Mouse (Mus musculus): Measurements from ENCODE around the gene Mrps18b.

Mrps18b gene

DNA sequence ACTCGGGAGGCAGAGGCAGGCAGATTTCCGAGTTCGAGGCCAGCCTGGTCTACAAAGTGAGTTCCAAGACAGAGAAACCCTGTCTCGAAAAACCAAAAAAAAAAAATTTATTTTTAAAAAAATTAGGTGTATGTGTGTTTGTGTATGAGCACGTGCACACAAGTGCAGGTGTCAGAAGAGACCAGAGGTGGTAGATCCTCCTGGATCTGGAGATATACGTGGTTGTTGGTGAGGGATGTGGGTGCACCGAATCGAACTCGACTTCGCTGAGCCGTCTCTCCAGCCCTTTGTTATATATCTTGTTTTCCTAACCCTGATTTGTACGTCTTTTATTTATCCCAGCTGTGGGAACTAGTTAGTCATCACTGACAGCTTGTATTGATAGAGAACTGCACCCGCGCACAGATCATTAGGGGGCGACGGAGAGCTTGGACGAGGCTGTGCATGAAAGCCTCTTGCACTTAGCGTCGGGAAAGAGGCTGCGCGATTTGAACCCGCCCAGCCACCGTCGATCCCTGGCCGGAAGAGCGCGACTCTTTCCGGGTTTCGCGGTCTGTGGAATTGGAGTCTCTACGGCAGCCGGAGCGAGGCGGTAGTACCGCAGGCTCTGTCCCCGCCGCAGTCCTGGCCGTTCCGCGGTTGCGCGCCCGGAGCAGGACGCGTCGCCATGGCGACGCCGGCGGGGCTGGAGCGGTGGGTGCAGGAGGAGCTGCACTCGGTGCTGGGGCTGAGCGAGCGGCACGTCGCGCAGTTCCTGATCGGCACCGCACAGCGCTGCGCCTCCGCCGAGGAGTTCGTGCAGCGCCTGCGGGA is 36.7 kb downstream of the Mrps18b start, which contains the start of gene Dhx16:
Gene Dhx16 (plus strand): TSS at position 575 of the 813 bp plus-strand sequence.
- peak; percentile 74 to 87 for DNase-seq (ENCODE audit: low read depth in 1 of 2, low spot score in 2 of 2)

- no peak for DNase-seq (ENCODE audit: low read depth in 1 of 2, low spot score in 2 of 2)
These were observed 41.5 kb downstream of the Mrps18b start for GRCm38 (mm10) chr17:35874721-35875120.

- DNase-seq (ENCODE audit: low read depth in 1 of 2, low spot score in 2 of 2), result peak; percentile 61 to 76
These were observed 42.2 kb downstream of the Mrps18b start for GRCm38 (mm10) chr17:35873774-35874519.

DNA sequence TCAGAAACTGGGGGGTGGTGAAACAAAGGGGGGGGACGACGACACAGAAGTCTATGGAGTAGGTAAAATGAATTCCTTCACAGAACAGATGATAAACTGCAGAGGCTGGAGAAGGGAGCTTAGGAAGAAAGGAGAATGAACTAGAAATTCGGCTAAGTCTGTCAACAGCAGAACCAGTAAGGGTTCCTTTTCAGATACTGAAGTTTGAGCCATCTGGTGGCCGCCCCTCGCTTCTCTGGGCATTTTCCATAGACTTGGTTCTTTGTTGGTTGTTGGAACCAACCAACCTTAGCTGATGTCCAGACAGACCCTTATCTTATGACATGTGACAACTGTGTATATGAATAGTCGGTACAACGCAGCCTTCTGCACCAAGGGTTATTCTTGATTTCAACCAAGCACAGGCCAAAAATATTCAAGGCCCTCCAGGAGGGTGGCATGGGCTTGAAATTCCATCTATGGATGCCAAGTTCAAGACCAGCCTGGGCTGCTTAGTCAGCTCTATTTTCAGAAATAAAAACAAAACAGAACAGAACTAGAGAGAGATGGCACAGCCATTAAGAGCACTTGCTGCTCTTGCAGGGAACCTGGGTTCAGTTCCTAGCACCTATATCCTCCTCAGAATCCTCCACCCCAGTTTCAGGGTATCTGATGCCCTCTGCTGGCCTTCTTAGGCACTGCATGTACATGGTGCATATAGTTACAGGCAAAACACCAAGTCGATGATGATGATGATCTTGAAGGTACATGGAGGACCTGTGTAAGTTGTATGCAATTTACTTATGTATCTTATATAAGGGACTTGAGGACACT is 45.1 kb downstream of the Mrps18b start:
- peak in 1 of 2 experiments; percentile 51 for DNase-seq (ENCODE audit: low read depth in 1 of 2, low spot score in 2 of 2)

DNA sequence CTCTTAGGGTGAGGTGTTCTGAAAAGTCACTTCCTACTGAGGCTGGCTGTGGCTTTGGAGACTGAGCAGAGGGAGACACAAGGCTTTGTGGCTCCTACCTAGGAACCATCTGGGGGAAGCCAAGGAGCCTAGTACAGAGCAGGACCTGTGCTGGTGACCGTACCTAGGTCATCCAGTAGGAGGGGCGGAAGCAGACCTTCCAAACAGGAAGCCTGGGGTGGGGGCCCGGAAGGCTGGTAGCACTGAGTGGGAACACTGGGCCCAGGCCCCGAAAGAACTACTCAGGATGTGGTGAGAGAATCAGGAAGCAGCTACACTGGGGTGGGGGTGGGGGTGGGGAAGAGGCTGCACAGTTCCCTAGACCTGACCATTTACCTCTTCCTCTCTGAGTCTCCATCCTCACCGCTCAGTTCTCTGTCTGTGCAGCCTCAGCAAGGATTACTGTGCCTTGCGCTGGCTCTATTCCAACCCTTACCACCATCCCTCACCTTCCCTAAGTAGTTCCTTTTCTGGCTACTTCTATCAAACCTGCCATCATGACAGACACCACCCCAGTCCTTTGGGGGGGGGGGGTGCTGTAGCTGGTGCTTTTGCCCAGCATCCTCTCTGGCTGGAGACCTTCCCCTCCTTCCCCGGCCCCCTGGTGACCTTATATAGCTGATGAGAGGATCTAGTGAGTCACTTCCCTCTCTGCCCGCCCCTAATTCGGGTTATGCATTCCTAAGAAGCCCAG is 45.9 kb downstream of the Mrps18b start:
- DNase-seq (ENCODE audit: low read depth in 1 of 2, low spot score in 2 of 2), result peak; percentile 68 to 73

- no peak for DNase-seq (ENCODE audit: low read depth in 1 of 2, low spot score in 2 of 2)
These were observed 46.7 kb downstream of the Mrps18b start for GRCm38 (mm10) chr17:35869346-35870067.

DNA sequence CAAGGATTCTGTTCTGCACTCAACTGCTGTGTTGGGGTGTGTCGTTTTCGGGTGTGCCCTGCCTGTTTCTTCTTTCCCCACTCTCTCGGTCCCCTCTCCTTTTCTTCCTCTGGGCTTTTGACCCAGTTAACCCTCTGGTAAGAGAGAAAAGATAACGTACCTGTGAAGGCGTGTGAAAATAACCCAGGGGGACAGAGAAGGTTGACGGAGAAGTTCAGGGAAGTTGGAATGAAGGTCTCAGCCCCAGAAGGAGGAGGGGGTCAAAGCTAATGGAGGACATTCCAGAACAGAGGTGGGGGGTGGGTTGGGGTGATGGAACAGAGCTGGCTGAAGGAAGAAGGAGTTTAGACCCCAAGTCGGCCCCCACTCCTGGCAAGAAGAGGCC is 47.2 kb downstream of the Mrps18b start:
- no peak for DNase-seq (ENCODE audit: low read depth in 1 of 2, low spot score in 2 of 2)

DNA sequence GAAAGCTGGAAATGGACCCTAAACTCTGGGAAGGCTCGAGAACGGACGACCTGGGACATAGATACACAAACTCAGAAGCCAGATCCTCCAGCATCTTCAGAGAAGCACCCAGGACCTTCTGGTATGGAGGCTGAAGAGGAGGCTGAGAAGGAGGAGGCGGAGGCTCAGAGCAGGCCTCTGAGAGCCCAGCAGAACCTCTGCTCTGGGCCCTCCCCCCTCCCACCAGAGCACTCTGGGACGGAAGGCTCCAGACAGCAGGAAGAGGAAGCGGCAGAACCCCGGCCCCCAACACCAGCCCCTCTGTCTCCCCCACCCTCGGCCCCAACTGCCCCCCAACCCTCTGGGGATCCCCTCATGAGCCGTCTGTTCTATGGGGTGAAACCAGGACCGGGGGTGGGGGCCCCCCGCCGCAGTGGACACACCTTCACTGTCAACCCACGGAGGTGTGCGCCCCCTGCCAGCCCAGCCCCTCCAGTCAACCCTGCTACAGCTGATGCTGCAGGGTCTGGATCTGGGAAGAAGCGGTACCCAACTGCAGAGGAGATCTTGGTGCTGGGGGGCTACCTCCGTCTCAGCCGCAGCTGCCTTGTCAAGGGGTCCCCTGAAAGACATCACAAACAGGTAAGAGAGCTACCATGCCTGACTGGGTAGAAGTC is 47.9 kb downstream of the Mrps18b start:
- DNase-seq (ENCODE audit: low read depth in 1 of 2, low spot score in 2 of 2), result no peak

DNA sequence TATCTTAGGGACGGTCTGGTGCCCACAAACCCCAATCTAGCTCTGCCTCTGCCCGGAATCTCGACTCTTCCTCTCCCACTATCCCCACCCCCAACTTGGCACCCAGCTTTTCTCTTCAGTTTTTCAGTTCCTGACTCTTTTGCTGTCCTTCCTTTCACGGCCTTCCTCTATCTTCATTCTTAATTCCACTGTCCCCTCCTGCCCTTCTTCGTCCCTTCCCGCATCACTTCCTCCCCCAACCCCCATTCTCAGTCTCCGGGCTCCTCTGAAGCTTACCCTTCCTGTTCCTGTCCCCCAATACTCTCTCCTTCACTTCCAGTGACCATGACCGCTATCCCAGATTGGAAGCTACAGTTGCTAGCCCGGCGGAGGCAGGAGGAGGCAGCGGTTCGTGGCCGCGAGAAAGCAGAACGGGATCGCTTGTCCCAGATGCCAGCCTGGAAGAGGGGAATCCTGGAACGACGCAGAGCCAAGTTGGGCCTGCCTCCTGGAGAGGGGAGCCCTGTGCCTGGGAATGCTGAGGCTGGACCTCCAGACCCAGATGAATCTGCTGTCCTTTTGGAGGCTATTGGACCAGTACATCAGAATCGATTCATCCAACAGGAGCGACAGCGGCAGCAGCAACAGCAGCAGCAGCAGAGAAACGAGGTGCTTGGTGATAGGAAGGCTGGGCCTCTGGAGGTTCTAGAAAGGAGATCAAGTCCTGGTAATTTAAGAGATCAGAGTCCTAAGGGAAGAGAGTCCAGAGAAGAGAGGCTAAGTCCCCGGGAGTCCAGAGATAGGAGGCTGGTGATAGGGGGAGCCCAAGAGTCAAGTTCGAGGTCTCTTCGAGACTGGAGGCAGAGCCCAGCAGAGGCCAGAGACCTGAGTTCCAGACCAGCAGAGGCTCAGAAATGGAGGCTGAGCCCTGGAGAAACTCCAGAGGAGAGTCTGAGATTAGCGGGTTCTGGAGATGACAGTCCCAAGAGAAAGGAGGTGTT is 49.0 kb downstream of the Mrps18b start:
- peak in 1 of 2 experiments; percentile 29 for DNase-seq (ENCODE audit: low read depth in 1 of 2, low spot score in 2 of 2)

DNA sequence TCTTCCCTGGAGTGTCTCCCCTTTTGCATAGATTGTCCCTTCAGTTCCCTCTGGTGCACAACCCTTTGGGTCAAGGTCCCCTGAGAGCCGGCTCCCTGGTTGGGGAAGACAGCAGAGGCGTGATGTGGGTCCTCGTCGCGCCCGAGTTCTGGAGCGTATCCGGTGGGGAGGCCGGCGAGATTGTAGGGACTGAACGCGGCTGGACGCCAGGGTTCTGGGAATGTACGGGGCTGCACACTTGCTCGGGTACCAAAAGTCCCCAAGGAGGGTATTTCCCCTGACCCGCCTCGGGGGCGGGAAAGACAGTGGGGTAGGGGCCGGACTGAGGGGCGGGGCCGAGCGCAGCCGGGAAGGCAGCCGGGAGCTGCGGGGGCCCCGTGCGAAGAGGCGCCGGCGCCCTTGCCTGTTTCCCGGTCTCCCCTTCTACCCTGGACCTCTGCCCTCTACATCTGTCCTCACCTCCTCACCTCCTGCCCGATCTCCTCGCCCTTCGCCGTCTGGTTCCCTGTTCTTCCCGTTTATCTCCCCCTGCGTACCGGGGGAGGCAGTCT is 49.8 kb downstream of the Mrps18b start:
- no peak for DNase-seq (ENCODE audit: low read depth in 1 of 2, low spot score in 2 of 2)

DNA sequence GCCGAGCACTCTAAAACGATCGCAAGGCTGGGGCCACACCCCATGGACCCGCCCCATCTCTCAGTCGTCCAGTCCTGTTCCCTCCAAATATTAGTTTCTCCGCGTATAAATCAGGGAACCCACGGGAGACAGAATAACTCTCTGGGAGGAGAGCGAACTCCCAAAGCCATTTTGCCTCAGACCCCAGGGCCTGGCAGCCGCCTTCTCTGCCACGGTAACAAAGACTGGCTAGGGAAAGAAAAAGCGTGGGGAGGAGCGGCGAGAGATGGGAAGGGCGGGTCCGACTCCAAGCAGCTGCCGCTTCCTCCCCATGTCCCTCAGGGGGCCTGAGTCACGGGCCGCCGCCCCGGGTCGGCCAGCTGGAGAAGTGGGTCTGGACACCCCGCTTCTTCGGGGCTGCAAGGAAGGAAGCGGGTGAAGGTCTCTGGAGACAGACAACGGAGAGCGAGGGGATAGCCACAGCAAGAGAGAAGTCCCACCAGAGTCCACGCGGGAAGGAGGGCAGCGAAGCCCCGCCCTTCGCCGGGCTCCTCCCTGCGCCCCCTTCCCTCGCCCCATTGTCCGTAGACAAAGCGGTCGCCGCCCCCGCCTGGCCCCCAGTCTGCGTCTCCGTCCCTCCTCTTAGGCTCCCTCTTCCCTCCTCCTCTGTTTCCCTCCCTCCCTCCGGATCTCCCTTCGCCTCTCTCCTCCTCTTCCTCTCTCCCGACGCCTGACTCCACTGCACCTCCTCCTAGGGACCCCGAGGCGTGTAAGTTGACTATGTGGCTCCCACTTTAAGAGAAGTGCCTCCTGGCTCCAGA is 50.5 kb downstream of the Mrps18b start, which contains the start of gene Ppp1r18:
Gene Ppp1r18 (plus strand): TSS at position 113 of the 800 bp plus-strand sequence.
- no peak for DNase-seq (ENCODE audit: low read depth in 1 of 2, low spot score in 2 of 2)

DNA sequence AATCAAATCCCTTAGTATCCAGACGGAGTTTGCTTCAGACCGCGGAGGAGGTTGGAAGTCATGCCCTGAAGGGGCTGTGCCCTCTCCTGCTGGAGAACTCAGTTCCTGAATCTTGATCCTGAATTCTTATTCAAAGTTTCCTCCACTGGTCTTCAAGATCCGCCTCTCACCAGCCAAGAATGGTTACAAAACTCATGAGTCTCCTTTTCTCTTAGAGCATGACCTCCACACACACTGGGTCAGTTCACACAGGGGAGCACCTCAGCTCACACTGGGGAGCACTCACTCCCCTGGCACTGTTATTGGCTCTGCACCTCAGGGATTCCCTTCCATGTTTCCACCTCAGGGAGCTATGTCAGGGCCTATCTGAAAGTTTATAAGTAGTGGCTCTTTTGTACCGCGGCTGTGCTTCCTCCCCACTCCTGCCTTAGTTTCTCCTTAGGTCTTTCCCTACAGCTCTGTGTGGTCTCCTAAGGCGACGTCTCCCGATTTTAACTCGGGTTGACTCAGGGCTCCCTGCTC is 51.3 kb downstream of the Mrps18b start:
- DNase-seq (ENCODE audit: low read depth in 1 of 2, low spot score in 2 of 2), result no peak

DNA sequence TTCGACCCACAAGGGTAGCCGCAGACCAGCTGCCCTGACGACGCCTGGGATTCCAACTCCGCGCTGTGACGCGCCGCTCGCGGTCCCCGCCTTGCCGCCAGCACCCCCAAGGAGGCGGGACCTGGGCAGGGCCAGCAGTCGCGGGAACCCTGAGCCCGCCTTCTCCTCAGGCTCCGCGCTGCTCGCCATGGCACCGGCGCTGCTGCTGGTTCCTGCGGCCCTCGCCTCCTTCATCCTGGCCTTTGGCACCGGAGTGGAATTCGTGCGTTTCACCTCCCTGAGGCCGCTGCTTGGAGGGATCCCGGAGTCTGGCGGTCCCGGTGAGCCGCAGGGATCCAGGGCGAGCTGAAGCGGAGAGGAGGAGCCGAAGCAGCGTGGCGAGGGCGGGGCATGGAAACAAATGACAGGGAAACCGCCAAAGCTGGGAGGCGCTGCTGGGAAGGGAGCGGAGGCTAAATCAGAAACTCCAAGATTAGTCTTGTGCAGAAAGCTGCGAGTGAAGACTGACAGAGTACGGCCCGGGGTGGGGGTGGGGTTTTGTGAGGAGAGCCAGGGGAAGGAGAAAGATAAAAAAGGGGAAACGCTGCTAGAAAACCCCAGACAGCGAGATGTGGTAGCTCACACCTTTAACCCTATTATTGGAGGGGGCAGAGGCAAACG is 54.9 kb downstream of the Mrps18b start, which contains the start of gene Nrm:
Gene Nrm (plus strand): TSS at position 121 of the 660 bp plus-strand sequence.
- DNase-seq (ENCODE audit: low read depth in 1 of 2, low spot score in 2 of 2), result peak; percentile 65 to 83

GRCm38 (mm10) chr17:35860831-35861197 is 55.4 kb downstream of the Mrps18b start:
- no peak for DNase-seq (ENCODE audit: low read depth in 1 of 2, low spot score in 2 of 2)
